Mouse (Mus musculus): Measurements from ENCODE around the gene Dmpk. TPM values are rescaled to one million over a fixed set of nuclear protein-coding genes. Genes with fewer than 3 reads are reported as not detected.

The Dmpk gene
- total RNA-seq, 2 experiments from 2014 or later, result 26.7 to 39.3 TPM

DNA sequence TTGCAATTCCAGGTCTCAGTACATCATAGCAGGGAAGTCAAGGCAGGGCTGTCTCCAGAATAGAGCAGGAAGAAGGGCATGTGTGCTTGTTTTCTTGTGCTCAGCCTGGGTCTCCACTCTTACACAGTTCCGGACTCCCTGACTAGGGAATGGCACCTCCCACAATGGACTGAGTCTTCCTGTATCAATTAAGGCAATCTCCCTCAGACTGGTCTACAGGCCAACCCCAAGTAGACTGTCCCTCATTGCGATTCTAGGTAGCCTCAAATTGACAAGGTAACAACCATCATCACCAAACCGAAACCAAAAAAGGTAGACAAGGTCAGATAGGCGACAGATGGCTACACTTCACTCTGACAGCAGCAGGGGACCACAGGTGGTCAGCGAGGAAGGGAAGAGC is 8.4 kb upstream of the Dmpk start:
- no peak for DNase-seq (ENCODE audit: extremely low spot score in 1 of 2, low spot score in 1 of 2)

DNA sequence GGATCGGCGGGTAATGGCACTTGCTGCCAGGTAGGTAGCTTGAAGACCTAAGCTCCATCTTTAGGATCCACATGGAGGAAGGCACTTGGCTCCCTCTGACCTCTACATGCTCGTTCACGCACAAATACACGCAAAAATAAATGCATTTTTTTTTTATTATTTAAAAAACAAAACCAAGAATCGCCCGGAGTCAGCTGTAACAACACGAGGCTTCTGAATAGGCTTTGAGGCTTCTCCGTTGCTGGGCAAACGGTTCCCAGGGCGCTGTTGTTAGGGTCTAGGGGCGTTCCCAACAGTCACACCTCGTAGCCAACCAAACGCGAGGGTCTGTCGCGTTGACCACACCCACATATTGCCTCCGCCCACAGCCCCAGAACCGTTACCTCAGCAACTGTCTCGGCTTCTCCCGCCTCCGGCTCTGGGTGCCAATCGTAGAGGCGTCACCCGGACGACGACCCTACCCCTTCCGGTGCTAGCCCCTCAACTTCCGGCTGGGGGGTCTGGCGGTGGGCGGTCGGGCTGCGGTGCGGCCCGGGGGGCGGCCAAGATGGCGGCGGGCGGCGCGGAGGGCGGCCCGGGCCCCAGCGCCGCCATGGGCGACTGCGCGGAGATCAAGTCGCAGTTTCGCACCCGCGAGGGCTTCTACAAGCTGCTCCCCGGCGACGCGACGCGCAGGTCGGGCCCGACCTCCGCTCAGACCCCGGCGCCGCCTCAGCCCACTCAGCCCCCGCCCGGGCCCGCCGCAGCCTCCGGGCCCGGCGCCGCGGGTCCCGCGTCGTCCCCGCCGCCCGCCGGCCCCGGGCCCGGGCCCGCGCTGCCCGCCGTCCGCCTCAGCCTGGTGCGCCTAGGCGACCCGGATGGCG is 7.7 kb upstream of the Dmpk start, which contains the start of gene Dmwd:
Gene Dmwd (plus strand): TSS at position 505 of the 863 bp plus-strand sequence.
- peak; percentile 80 to 83 for DNase-seq (ENCODE audit: extremely low spot score in 1 of 2, low spot score in 1 of 2)

DNA sequence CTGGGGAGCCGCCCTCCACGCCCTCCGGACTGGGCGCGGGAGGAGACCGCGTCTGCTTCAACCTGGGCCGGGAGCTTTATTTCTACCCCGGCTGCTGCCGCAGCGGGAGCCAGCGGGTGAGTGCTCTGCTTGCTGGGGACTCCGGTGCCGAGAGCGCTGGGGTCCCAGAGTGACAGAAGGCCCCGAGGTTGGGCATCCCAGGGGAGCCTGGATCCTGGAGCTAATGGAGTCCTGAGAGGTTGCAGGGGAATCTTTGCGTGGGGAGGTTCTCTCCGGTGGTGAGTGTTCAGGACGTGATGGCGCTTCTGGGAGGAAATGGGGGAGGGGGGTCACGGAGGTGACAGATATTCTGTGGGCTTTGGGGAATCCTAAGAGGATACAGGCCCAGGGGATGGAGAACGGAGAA is 7.1 kb upstream of the Dmpk start:
- DNase-seq (ENCODE audit: extremely low spot score in 1 of 2, low spot score in 1 of 2), result no peak

DNA sequence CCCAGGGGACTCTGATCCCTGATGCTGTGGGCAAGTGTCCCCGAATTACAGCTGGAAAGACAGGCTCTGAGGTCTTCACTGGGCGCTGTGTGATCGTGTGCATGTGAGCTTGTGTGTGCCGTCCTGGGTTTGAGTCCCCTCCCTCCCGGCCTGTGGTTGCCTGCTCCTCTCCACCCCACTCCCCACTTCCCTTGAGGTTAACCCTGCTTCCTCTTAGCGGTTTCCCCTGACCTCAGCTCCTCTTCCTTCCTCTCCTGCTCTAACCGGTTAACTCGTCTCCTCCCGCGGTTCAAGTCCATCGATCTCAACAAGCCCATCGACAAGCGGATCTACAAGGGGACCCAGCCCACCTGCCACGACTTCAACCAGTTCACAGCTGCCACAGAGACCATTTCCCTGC is 5.9 kb upstream of the Dmpk start:
- no peak for DNase-seq (ENCODE audit: extremely low spot score in 1 of 2, low spot score in 1 of 2)

DNA sequence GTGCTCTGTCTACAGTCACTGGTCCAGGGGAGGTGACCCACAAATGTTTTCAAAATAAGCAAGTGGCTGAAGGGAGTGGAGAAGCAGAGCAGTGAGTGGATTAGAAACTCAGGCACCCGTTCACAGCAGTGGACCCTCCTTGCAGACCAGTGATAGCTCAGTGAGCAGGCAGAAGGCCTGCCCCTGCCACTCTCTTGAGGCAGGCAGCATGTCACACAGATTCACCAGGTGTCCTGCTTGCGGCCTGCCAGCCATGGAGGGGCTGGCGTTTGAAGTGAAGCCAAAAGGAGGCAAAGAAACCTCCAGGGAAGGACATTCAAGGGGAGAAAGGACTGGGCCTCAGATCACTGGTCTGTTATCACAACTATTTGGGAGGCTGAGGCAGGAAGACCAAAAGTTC is 4.9 kb upstream of the Dmpk start:
- no peak for DNase-seq (ENCODE audit: extremely low spot score in 1 of 2, low spot score in 1 of 2)

DNA sequence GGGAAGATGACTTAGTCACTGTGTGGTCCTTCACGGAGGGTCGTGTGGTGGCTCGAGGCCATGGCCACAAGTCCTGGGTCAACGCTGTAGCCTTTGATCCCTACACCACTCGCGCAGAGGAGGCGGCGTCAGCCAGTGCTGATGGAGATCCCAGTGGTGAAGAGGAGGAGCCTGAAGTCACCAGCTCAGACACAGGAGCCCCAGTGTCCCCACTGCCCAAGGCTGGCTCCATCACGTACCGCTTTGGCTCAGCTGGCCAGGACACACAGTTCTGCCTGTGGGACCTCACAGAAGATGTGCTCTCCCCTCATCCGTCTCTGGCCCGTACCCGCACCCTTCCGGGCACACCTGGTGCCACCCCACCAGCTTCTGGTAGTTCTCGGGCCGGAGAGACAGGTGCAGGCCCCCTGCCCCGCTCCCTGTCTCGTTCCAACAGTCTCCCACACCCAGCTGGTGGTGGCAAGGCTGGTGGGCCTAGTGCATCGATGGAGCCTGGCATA is 3.1 kb upstream of the Dmpk start:
- no peak for DNase-seq (ENCODE audit: extremely low spot score in 1 of 2, low spot score in 1 of 2)

DNA sequence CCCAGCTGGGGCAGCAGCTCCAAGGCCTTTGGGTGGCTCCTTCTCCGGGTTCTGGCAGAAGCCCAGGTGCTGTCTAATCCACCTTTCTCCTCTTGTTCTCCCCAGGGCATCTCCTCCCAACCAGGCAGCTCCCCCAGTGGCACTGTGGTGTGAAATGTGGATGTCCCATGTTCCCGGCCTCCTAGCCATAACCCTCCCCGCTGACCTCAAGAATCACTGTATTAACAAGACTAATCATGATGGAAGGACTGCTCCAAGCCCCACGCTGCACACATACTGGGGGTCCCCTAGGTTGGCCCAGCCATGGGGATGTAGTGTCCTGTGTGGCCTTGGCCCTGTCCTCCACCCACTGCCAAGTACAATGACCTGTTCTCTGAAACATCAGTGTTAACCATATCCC is 1.5 kb upstream of the Dmpk start:
- no peak for DNase-seq (ENCODE audit: extremely low spot score in 1 of 2, low spot score in 1 of 2)

DNA sequence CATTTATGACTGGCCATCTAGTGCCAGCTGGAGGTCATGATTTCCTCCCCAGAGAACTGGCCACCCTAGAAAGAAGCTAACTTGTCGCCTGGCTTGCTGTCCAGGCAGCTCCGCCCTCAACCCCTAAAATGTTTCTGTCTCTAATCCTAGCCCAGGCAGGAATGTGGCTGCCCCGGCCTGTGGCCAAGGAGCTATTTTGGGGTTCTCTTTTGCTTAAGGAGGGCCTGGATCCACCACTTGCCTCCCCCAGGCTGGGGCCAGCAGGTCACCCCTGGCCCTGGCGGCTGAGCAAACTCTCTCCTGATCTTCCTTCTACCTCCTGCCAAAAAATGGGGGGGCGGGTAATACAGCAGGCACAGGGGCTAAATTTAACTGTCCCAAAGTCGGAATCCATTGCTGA is 553 bp upstream of the Dmpk start:
- no peak for DNase-seq (ENCODE audit: extremely low spot score in 1 of 2, low spot score in 1 of 2)

DNA sequence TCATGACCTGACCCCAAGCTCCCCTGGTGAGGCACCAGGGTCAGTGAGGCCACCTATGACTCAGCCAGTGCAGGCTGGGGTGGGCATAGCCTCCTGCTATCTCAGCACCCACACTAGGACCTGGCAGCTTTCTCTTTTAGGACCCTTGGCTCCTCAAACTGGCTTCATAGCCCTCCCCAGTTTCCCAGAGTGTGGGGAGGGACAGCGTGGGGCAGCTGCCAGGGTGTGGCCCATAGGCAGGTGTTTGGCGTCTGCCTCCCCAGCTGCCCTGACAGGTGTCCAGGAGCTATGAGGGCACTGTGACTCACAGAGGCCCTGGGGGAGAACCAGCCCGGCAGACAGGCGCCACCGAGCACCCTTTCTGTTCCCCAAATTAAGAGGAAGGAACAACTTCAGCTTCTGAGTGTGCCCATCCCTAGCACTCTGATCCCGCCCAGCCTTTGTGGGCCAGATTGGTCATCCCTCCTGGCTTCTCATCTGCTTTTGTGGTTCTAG is 675 bp downstream of the Dmpk start:
- no peak for DNase-seq (ENCODE audit: extremely low spot score in 1 of 2, low spot score in 1 of 2)

DNA sequence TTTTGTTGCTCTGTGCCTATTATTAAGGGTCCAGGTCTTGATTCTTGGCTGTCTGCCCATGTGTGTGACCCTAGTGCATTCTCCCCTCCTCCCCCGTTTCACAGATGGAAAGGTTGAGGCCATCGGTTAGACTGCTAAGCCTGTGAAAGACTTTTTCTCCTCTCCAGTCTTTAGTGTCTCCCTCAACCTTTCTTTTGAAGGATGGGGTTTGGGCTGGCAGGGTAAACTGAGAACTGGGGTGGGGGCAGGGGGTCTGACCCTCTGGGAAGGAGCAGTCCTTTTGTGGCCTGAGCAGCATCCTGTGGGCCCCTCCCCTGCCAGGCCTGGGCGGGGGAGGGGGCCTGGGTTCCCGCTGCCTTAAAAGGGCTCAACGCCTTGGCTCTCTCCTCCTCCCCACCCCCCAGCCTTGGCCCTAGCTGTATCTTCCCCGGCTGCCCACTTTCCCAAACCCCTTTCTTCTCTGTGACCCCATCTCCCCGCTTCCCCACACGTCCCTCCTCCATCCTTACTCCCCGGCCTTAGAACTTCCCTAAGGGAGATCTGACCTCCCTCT is 1.3 kb downstream of the Dmpk start:
- DNase-seq (ENCODE audit: extremely low spot score in 1 of 2, low spot score in 1 of 2), result no peak

DNA sequence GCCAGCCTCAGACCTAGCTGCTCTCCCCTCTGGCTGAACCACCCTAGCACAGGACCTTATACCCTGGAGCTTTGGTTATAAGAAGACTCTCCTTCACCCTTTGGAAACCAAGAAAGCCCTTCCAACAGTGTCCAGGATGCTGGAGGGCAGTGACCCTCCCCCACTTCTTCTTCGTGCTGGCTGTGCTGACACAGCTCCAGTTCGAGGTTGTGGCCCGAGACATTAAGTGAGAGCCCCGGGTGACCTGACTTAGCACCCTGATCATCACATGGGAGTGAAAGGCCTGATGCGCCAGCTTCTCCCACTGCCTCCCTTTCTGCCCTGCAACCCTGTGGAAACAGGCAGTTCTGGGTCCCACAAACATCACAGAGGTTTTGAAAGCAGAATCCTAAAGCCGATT is 1.8 kb downstream of the Dmpk start:
- DNase-seq (ENCODE audit: extremely low spot score in 1 of 2, low spot score in 1 of 2), result no peak

DNA sequence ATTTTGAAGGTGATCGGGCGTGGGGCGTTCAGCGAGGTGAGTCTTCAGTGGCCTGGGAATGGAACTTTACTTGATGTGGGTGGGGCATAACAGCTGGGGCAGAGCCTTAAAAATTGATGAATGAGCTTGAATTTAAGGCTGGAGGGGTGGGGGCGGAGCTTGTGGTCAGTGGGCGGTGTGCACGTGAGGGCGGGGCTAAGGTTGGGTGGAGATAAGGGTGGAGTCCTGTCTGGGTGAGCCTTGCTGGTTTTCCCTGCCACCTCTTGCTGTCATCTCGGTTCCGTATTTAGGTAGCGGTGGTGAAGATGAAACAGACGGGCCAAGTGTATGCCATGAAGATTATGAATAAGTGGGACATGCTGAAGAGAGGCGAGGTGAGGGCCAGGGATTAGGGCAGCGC is 2.4 kb downstream of the Dmpk start:
- no peak for DNase-seq (ENCODE audit: extremely low spot score in 1 of 2, low spot score in 1 of 2)

DNA sequence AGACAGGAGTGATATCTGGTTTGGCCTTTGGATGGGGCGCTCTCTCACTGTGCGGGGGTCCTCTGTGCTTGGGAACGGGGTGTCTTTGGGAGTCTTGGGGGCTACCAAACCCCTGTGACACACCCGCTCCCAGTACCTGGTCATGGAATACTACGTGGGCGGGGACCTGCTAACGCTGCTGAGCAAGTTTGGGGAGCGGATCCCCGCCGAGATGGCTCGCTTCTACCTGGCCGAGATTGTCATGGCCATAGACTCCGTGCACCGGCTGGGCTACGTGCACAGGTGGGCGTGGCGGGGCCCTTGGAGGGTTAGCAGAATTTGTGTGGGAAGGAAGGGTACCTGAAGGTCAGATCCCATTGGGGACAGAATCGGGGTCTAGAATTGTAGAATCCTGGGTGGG is 3.1 kb downstream of the Dmpk start:
- no peak for DNase-seq (ENCODE audit: extremely low spot score in 1 of 2, low spot score in 1 of 2)

DNA sequence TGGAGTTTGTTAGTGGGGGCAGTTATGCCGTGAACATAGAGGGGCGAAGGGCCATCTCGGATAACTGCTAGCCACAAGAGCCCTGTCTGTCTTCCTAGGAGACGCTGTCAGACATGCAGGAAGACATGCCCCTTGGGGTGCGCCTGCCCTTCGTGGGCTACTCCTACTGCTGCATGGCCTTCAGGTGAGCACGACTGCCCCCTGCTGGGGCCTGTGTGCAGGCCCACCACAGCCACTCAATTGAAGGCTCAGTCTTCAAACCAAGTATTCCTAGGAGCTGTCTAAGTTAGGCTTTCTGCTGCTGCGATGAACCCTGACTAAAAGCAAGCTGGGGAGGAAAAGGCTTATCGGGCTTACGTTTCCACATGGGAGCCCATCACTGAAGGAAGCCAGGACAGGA is 5.2 kb downstream of the Dmpk start:
- peak in 1 of 2 experiments; percentile 65 for DNase-seq (ENCODE audit: extremely low spot score in 1 of 2, low spot score in 1 of 2)

DNA sequence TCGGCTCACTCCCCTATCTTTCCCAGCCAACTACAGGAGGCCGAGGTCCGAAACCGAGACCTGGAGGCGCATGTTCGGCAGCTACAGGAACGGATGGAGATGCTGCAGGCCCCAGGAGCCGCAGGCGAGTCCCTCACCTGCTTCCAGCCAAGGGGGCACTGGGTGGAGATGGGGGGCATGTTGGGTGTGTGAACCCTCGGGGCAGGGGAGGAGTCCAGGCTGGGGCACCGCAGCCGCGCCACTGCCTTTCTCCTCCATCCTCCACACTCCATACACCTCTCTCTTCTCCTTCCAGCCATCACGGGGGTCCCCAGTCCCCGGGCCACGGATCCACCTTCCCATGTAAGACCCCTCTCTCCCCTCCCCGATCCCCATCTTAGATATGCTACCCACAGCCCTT is 8.3 kb downstream of the Dmpk start:
- DNase-seq (ENCODE audit: extremely low spot score in 1 of 2, low spot score in 1 of 2), result no peak

DNA sequence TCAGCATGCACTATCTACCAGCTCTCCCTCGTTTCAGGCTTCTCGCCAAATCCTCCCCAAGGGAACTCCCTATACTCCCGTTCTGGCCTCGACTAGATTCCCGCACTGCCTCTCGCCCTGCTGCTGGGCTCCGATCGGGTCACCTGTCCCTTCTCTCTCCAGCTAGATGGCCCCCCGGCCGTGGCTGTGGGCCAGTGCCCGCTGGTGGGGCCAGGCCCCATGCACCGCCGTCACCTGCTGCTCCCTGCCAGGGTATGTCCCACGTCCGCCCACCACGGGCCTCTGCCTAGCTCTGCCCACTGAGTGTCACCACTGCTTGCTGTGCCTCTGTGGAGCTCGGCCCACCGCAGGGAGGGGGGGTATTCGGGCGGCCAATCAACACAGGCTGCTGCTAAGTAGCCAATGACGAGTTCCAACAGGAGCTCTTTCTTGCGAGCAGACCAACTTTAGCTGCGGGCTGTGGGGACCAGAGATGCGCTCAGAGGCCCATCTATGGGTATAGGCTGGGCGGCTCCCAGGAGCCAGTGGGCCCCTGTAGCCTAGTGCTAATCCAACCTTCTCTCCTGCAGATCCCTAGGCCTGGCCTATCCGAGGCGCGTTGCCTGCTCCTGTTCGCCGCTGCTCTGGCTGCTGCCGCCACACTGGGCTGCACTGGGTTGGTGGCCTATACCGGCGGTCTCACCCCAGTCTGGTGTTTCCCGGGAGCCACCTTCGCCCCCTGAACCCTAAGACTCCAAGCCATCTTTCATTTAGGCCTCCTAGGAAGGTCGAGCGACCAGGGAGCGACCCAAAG is 8.9 kb downstream of the Dmpk start:
- no peak for DNase-seq (ENCODE audit: extremely low spot score in 1 of 2, low spot score in 1 of 2)

DNA sequence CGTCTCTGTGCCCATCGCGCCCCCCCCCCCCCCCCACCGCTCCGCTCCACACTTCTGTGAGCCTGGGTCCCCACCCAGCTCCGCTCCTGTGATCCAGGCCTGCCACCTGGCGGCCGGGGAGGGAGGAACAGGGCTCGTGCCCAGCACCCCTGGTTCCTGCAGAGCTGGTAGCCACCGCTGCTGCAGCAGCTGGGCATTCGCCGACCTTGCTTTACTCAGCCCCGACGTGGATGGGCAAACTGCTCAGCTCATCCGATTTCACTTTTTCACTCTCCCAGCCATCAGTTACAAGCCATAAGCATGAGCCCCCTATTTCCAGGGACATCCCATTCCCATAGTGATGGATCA is 9.5 kb downstream of the Dmpk start:
- DNase-seq (ENCODE audit: extremely low spot score in 1 of 2, low spot score in 1 of 2), result peak; percentile 57 to 73

DNA sequence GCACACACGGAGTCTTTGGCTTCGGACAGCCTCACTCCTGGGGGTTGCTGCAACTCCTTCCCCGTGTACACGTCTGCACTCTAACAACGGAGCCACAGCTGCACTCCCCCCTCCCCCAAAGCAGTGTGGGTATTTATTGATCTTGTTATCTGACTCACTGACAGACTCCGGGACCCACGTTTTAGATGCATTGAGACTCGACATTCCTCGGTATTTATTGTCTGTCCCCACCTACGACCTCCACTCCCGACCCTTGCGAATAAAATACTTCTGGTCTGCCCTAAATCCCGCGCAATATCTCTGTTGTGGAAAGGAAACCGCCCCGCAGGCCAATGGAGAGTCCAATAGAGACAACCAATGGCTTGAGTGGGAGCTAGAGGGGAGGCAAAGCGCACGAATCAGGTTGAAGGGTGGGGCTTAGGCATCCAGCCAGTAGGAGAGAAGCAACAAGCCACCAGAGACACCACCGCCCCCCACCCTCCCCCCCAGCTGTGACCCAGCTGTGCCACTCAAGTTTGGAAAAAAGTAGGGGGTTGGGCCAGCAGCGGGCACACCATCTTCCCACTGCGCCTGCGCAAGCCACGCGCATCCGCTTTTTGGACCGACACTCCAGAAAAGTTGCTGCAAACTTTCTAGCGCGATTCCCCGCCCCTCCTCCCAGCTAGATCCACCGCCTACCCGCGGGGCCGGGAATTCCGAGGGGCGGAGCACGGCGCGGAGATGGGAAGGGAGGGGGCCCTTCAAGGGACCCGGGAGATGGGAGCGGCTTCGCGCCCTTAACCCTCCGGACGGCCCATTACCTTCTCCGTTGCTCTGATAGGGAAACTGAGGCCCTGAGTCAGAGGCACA is 10.1 kb downstream of the Dmpk start:
- DNase-seq (ENCODE audit: extremely low spot score in 1 of 2, low spot score in 1 of 2), result peak; percentile 71 to 76

DNA sequence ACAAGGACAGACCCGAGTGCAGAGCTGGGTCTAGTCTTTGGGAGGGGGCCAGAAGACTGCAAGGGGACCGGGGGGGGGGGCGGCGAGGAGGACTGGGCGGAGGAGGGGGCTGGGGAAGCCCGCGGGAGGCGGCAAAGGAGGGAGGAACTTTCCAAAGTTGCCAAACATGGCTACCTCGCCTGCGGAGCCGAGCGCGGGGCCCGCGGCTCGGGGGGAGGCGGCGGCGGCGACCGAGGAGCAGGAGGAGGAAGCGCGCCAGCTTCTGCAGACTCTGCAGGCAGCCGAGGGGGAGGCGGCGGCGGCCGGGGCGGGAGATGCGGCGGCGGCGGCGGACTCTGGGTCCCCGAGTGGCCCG is 10.8 kb downstream of the Dmpk start, which contains the start of gene Six5:
Gene Six5 (plus strand): TSS at position 124 of the 355 bp plus-strand sequence.
- DNase-seq (ENCODE audit: extremely low spot score in 1 of 2, low spot score in 1 of 2), result no peak

All from layer of hippocampus, postnatal 25 days (tissue).